Mouse (Mus musculus) cerebellum, adult 11 months (tissue): ENCODE results near the gene Tnik.

Experiments
- DNase-seq: peaks from one replicate; pipeline ENCODE4 v3.0.0; 2022

The Tnik gene

DNA sequence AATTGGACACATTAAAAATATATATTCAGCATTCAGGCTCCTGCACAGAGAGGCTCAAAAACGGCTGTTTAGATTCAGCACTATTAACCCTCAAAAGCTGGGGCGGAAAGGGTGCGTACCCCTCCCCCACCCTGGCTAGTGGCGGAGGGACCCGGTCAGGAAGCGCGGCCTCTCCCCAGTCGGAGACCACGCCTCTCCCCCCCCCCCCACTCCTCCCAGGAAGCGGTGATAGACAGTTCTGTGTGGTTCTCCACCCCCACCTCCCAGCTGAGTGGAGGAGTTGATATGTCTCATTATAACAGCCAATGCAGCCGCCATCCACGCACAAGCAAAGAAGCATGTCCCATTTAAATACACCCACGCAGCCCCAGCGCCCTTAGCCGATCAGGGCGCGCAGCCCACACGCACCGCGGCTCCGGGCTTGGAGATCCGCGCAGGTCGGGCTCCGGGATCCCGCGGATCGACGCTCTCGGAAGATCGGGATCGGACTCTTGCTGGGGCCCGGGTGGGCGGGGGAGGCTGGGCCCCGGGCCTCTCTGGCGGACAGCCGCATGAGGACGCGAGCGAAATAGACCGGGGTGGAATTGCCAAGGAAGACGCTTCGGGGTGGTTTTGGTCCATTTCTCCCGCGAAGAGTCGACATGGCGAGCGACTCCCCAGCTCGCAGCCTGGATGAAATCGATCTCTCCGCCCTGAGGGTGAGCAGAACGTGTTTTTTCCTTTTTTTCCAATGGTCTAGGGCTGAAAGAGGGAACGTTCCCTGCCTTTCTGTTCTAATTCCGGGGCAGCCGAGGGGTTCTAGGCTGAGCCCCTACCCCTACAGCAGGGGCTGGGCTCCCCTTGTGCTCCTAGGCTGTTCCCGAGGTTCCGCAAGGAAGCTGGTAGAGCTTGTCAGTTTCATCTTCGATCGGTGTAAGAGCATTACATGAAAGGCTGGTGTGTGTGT is at the start of gene Tnik:
Gene Tnik (plus strand): TSS at position 213 of the 946 bp plus-strand sequence.
- DNase-seq: peak; percentile 73

- no peak for DNase-seq
These were observed 48.1 kb upstream of the Tnik start for GRCm38 (mm10) chr3:28214886-28215311.

DNA sequence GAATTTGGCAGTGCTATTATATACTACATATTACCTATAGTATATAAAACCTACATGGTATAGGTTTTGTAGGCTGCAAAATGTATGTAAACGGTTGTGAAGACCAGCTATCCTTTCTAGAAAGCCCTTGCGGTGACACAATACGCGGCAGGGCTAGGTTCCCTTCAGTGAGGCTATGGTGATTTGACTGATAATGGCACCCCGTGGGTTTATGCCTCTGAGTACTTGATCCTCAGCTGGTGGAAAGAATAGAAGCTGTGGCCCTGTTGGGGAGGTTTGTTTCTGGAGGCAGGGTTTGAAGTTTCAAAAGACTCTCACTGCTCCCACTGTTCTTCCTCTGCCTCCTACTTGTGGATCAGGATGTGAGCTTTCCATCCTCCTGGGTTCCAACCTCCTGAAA is 46.0 kb upstream of the Tnik start:
- DNase-seq: no peak

DNA sequence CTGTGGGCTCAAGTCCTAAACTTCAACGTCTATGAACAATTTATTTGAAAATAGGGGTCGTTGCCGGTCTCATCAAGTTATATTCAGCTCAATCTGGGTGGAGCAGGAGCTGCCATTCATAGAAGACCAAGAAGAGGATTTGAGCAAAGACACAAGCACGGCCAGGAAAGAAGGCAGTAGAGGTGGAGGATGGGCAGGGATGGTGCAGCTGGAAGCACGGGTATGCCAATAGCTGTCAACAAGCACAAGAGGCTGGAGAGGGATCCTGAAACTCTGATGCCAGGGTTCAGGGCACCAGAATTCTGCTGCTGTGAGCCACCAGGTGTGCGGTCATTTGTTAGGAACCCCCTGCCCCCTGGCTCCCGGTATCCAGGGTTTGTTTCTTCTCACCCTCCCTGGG is 43.5 kb upstream of the Tnik start:
- no peak for DNase-seq

DNA sequence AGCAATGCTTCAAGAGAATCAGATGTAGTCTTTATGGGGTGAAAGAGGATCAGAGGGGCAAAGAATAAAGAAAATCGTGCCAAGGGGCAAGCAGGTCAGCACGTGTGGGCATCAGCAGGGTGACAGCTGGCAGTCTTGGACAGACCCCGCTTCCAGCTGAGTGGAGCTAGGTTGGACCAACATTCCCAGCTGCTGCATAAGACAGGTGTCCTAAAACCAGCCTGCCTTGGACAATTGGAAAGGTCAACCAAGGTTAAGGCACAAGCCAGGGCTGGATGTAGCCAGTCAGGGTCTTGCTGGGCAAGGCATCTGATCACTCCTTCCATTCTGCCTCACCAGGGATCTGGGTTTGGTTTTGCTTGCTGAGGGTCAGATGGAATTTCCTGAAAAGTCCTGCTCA is 43.0 kb upstream of the Tnik start:
- no peak for DNase-seq

- DNase-seq: no peak
These were observed 38.3 kb upstream of the Tnik start for GRCm38 (mm10) chr3:28224437-28225356.

GRCm38 (mm10) chr3:28225357-28225905 is 37.6 kb upstream of the Tnik start:
- DNase-seq: peak; percentile 7

GRCm38 (mm10) chr3:28226181-28226580 is 36.8 kb upstream of the Tnik start:
- DNase-seq: no peak

DNA sequence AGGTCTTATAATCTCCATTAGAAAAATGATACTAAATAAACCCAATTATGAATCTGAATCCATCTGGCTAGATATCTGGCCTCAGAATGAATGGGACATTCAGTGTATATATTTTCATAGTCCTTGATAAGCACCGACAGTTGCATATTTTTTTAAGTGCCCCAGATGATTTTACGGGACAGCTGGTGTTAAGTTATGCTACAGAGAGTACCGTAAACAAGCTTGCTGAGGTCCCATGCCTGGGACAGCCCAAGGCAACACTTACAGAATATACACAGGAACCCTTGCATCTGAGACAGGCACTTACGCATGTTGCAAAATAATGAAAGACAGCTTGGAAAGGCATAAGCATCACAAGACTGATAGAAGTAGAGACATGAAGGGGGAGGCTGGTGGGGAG is 34.1 kb upstream of the Tnik start:
- no peak for DNase-seq

DNA sequence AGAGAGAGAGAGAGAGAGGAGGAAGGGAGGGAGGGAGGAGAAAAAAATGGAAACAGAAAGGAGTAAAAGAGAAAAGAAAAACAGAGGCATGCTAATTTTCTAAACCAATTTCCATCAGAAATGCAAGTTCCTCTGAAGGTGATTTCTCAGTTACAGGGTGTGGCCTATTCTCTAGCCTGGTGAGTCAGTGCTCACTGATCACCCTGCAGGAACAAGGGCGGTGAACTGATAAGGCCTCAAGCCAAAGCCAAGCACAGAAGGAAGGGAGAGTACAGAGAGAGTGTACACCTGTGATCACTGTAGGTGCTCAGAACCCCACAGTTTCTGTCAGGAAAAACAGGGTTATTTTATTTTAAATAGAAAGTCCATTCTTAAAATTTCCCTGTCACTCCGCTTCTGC is 33.5 kb upstream of the Tnik start:
- no peak for DNase-seq

- DNase-seq: no peak
These were observed 30.1 kb upstream of the Tnik start for GRCm38 (mm10) chr3:28232885-28233284.

GRCm38 (mm10) chr3:28234179-28234578 is 28.8 kb upstream of the Tnik start:
- DNase-seq: no peak

DNA sequence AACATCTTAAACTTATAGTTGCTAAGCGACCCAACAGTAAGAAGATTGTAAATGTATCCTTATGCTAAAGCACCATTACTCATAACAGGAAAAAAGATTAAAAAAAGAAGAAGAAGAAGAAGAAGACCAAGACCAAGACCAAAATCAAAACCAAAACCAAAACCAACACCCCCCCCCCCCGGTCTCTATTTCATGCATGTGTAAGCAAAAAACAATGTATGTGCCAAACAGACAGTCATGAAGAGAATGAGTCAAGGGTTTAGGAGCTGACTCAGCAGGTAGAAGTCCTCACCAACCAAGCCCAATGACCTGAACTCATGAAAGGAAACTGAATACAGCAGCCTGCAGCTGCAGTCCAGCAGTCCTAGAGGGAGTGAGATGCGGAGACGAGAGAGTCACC is 26.3 kb upstream of the Tnik start:
- DNase-seq: no peak

GRCm38 (mm10) chr3:28238136-28238535 is 24.9 kb upstream of the Tnik start:
- DNase-seq: no peak

- DNase-seq: no peak
These were observed 20.5 kb upstream of the Tnik start for GRCm38 (mm10) chr3:28242561-28242960.

DNA sequence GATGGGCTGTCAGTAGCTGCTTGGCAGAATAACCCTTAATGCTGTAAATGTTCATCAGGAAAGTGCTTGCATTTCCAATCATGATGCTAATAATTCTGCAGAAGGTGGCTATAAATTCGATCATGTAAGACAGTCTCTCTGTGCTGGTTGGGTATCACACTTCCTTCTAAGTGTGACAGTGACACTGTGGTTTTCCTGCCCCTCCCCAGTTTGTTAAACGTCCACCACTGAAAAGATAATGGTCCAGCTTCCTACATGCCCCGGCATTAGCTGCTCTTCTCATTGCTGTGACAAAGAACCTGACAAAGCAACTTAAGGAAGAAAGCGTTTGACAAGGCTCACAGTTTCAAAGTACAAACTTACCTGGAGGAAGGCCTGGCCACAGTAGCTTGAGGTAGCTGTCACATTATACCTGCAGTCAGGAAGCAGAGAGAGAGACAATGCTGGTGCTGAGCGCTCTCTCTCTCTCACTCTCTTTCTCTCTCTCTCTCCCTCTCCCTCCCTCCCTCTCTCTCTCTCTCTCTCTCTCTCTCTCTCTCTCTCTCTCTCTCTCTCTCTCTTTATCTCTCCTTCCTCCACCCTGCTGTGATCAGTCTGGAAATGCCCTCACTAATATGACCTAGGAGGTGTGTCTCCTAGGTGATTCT is 18.6 kb upstream of the Tnik start:
- no peak for DNase-seq

- DNase-seq: no peak
These were observed 14.6 kb upstream of the Tnik start for GRCm38 (mm10) chr3:28248255-28248957.

DNA sequence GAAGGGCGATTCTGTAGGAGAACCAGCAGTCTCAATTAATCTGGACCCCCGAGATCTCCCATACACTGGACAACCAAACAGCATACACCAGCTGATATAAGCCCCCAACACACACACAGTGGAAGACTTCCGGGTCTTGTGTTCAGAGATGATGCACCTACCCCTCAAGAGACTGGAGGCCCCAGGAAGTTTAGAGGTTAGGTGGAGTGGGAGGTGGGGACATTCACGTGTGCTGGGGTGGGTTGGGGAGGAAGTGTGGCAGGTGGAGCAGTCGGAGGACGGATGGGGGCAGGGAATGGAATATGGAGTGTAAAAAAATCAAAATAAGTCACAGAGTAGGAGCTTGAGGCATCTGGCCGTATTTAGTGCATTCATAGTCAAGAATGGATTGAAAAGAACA is 7.3 kb upstream of the Tnik start:
- no peak for DNase-seq

GRCm38 (mm10) chr3:28262371-28263001 is 528 bp upstream of the Tnik start:
- DNase-seq: peak; percentile 62

- peak; percentile 55 for DNase-seq
These were observed 1.2 kb downstream of the Tnik start for GRCm38 (mm10) chr3:28263948-28264840.

DNA sequence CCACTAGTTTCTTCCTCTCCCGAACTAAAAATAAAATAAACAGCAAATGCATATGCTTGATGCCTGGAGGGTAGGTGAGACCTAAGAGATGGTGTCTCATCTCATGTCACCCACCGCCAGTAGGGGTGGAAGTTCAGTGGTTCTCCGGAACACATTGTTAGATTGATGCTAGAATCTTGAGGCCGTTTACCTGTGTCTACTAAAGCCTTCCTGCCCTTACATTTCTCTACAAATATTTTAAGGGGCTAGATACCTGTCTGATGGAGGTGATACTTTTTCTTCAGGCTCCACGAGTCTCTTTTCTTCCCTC is 1.8 kb downstream of the Tnik start:
- peak; percentile 18 for DNase-seq
